Mouse (Mus musculus) intestine, embryonic 16.5 days (tissue): ENCODE data around the gene Sinhcaf. TPM values are rescaled to one million over a fixed set of nuclear protein-coding genes. Genes with fewer than 3 reads are reported as not detected.

ENCODE experiments used
- ATAC-seq: fragments of 200-750 bp; cut with Nextera tagmentation; 2 replicates; pipeline ENCODE4 v1.8.0; 2017; ENCODE audit warnings: moderate TSS enrichment, moderate library complexity
- H3K27ac ChIP-seq: fragments of 300-500 bp; sonication (generic); 2 replicates; pipeline ENCODE4 v1.5.1; 2014; ENCODE audit warnings: mild to moderate bottlenecking, low read length
- H3K27me3 ChIP-seq: fragments of 300-500 bp; sonication (generic); replicated peaks from 2 replicates; pipeline ENCODE4 v1.6.1; 2014; ENCODE audit warnings: low read length, control low read depth, mixed read lengths; ENCODE audit not compliant: control insufficient read depth, insufficient read depth
- H3K36me3 ChIP-seq: fragments of 300-500 bp; sonication (generic); 2 replicates; pipeline ENCODE4 v1.6.1; 2014; ENCODE audit warnings: low read length, control low read depth; ENCODE audit not compliant: control insufficient read depth, insufficient read depth
- H3K4me1 ChIP-seq: fragments of 300-500 bp; sonication (generic); 2 replicates; pipeline ENCODE4 v1.6.1; 2014; ENCODE audit warnings: low read length, control low read depth, mixed read lengths; ENCODE audit not compliant: control insufficient read depth, insufficient read depth
- H3K4me2 ChIP-seq: fragments of 300-500 bp; sonication (generic); 2 replicates; pipeline ENCODE4 v1.6.1; 2014; ENCODE audit warnings: low read depth, low read length, control low read depth
- H3K4me3 ChIP-seq: fragments of 300-500 bp; sonication (generic); 2 replicates; pipeline ENCODE4 v1.5.1; 2014; ENCODE audit warnings: mild to moderate bottlenecking, low read length
- H3K9ac ChIP-seq: fragments of 300-500 bp; sonication (generic); 2 replicates; pipeline ENCODE4 v1.6.1; 2014; ENCODE audit warnings: low read depth, low read length
- H3K9me3 ChIP-seq: fragments of 300-500 bp; sonication (generic); 2 replicates; pipeline ENCODE4 v1.6.1; 2016; ENCODE audit warnings: low read length, control low read depth; ENCODE audit not compliant: control insufficient read depth
- WGBS: fragments of 180-500 bp; shearing (Covaris S2); extraction: QIAGEN DNeasy Blood & Tissue Kit; methylation state at CpG from one replicate; pipeline ENCODE4 v1.1.7; 2014; 5-methylcytosine and 5-hydroxymethylcytosine counted together
- polyA plus RNA-seq: library from polyadenylated mRNA; unstranded; fragments of >200 nt; fragmentation: Nextera tagmentation; extraction: Ambion mirVana; gene quantifications from 2 replicates; pipeline ENCODE4 v1.2.1, GENCODE M21; 2015

Sinhcaf gene
- polyA plus RNA-seq, 1 experiment from 2014 or later = 88.5 TPM

- ATAC-seq = peak; percentile 49
- no peaks in the 10 kb centered on the region for H3K27me3 ChIP-seq
- H3K4me1 ChIP-seq = no peaks in the 10 kb centered on the region
- H3K36me3 ChIP-seq = no peaks in the 10 kb centered on the region
- WGBS = 48% methylated on average over 6 of the region's 6 CpGs
- H3K27ac ChIP-seq = peak overlapping the region; percentile 65
- H3K9ac ChIP-seq = peak overlapping the region; percentile 84
- H3K4me2 ChIP-seq = peak overlapping the region; percentile 89
- H3K9me3 ChIP-seq = no peaks in the 10 kb centered on the region
- H3K4me3 ChIP-seq = peak overlapping the region; percentile 75
These were observed 49.8 kb downstream of the Sinhcaf start for GRCm38 (mm10) chr6:148896507-148896851.

- Histone ChIP-seq H3K4me2 (peak within 1 kb of the TSS; percentile 89), H3K4me1 (no peaks in the 10 kb centered on the region), H3K36me3 (no peaks in the 10 kb centered on the region), H3K9ac (peak within 1 kb of the TSS; percentile 84), H3K9me3 (no peaks in the 10 kb centered on the region), H3K27ac (peak within 1 kb of the TSS; percentile 65), H3K27me3 (no peaks in the 10 kb centered on the region), H3K4me3 (peak within 1 kb of the TSS; percentile 75)
- WGBS = under 1% methylated on average over 65 of the region's 65 CpGs
- ATAC-seq = peak; percentile 99
These were observed 50.3 kb downstream of the Sinhcaf start, which contains the start of gene Caprin2 for GRCm38 (mm10) chr6:148895773-148896506. Caprin2 (minus strand) TSS chr6:148896237.

DNA sequence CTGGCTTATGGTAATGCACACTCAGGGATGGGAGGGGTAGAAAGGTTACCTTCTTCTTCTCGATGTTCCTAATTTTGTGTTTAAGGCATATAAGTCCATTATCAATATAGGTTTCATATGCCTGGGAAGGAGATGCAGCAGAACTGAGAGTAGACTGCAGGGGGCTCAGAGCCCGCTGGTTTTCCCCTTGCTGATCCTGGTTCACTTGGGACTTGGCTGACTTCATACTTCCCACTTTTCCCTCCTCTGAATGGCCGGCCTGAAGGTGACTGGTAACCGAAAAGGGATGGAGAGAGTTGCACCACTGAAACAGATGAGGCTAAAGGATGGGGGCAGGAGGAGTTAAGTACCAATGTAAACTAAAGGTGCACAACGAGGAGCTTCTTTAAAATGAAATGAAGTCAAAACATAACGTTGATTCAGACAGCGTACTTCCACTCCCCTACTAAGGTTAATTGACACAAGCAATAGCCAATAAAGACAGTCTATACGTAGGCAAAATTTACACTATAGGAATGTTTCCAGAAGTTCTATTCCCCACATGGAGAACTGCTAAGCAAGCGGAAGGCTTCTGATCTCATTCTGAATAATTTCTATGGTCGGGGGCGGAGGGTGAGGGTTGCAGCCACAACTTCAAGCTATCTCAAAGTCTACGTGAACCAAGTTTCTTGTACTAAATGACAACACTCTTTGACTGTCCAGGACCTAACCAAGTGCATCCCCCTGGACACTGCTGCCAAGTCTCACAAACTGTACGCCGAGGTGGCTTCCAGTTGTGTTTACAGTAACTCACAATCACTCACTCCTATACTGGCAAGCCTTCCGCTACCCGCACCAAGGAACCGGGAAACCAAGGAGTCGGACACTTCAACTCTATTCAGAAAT is 51.1 kb downstream of the Sinhcaf start:
- peak overlapping the region; percentile 75 for H3K4me3 ChIP-seq
- peak; percentile 30 for ATAC-seq
- peak overlapping the region; percentile 65 for H3K27ac ChIP-seq
- peak overlapping the region; percentile 84 for H3K9ac ChIP-seq
- H3K4me1 ChIP-seq = no peaks in the 10 kb centered on the region
- H3K27me3 ChIP-seq = no peaks in the 10 kb centered on the region
- peak overlapping the region; percentile 89 for H3K4me2 ChIP-seq
- no peaks in the 10 kb centered on the region for H3K36me3 ChIP-seq
- H3K9me3 ChIP-seq = no peaks in the 10 kb centered on the region
- 11% methylated on average over 18 of the region's 18 CpGs for WGBS

GRCm38 (mm10) chr6:148873911-148874310 is 72.4 kb downstream of the Sinhcaf start:
- no peaks in the 10 kb centered on the region for H3K9me3 ChIP-seq
- H3K27me3 ChIP-seq = no peaks in the 10 kb centered on the region
- no peaks in the 10 kb centered on the region for H3K4me1 ChIP-seq
- H3K27ac ChIP-seq = no peak overlapping the region
- 94% methylated on average over 1 of the region's 1 CpGs for WGBS
- no peak for ATAC-seq
- no peaks in the 10 kb centered on the region for H3K36me3 ChIP-seq
- no peak overlapping the region for H3K4me3 ChIP-seq
- no peak overlapping the region for H3K9ac ChIP-seq
- no peak overlapping the region for H3K4me2 ChIP-seq

Other genes starting within 250 kb of the Sinhcaf start
- 16.9 and 17.0 TPM in 2 replicates for gene Ipo8, start 115.0 kb downstream of the Sinhcaf start, polyA plus RNA-seq
- gene Caprin2, start 50.2 kb downstream of the Sinhcaf start, polyA plus RNA-seq = 12.1 and 14.1 TPM in 2 replicates
- gene Dennd5b, start 155.2 kb upstream of the Sinhcaf start, polyA plus RNA-seq = 7.4 and 9.1 TPM in 2 replicates
- gene Gm10203, start 183.7 kb upstream of the Sinhcaf start, polyA plus RNA-seq = not detected in 2 replicates
- 16.1 and 17.1 TPM in 2 replicates for gene Etfbkmt, start 193.4 kb upstream of the Sinhcaf start, polyA plus RNA-seq
- 20.4 and 21.7 TPM in 2 replicates for gene Amn1, start 242.2 kb upstream of the Sinhcaf start, polyA plus RNA-seq